Mouse (Mus musculus): ENCODE results near the gene Zfp865. TPM values are rescaled to one million over a fixed set of nuclear protein-coding genes. Genes with fewer than 3 reads are reported as not detected.

Gene Zfp865
- polyA plus RNA-seq, 1 experiment from 2014 or later = 3.7 TPM

GRCm38 (mm10) chr7:5080815-5081214 lies 60.6 kb downstream of the Zfp865 start:
- Histone ChIP-seq H3K9me3 (replicated peaks; ENCODE audit: control insufficient read depth, low read length) (no peaks in the 10 kb centered on the region), H3K36me3 (ENCODE audit: control insufficient read depth, insufficient read depth, low read length) (peaks cover 23% of the 10 kb centered on the region)

GRCm38 (mm10) chr7:5081241-5081640 lies 61.1 kb downstream of the Zfp865 start:
- no peak for ATAC-seq (ENCODE audit: insufficient read depth, low FRiP score)
- peaks cover 19% of the 10 kb centered on the region for H3K36me3 ChIP-seq (ENCODE audit: control insufficient read depth, insufficient read depth, low read length)
- peak overlapping the region; percentile 98 for H3K9ac ChIP-seq (ENCODE audit: low read length)
- 55% methylated on average over 6 of the region's 6 CpGs for WGBS
- peak overlapping the region; percentile 95; the same call in 1 of the 2 replicates for H3K27ac ChIP-seq (ENCODE audit: low read length)
- peak overlapping the region; percentile 100 for H3K4me3 ChIP-seq (replicated peaks; ENCODE audit: low read length)
- peaks cover 21% of the 10 kb centered on the region; the same call in 1 of the 2 replicates for H3K4me1 ChIP-seq (ENCODE audit: control insufficient read depth, insufficient read depth, low read length)
- H3K4me2 ChIP-seq (ENCODE audit: low read depth, low read length) = peak overlapping the region; percentile 87
- no peaks in the 10 kb centered on the region for H3K9me3 ChIP-seq (replicated peaks; ENCODE audit: control insufficient read depth, low read length)
- no peaks in the 10 kb centered on the region for H3K27me3 ChIP-seq (ENCODE audit: control insufficient read depth, insufficient read depth, low read length)

More at GRCm38 (mm10) chr7:5080815-5081214, 60.6 kb downstream of the Zfp865 start:
- peaks cover 21% of the 10 kb centered on the region; the same call in 1 of the 2 replicates for H3K4me1 ChIP-seq (ENCODE audit: control insufficient read depth, insufficient read depth, low read length)
- no peak for ATAC-seq (ENCODE audit: insufficient read depth, low FRiP score)
- H3K27me3 ChIP-seq (ENCODE audit: control insufficient read depth, insufficient read depth, low read length) = no peaks in the 10 kb centered on the region
- peak overlapping the region; percentile 98 for H3K9ac ChIP-seq (ENCODE audit: low read length)
- peak overlapping the region; percentile 95 for H3K27ac ChIP-seq (ENCODE audit: low read length)
- WGBS = 9% methylated on average over 6 of the region's 6 CpGs
- peak overlapping the region; percentile 100 for H3K4me3 ChIP-seq (replicated peaks; ENCODE audit: low read length)
- H3K4me2 ChIP-seq (ENCODE audit: low read depth, low read length) = peak overlapping the region; percentile 87

- Histone ChIP-seq H3K4me1 (ENCODE audit: control insufficient read depth, insufficient read depth, low read length) (peaks cover 21% of the 10 kb centered on the region; the same call in 1 of the 2 replicates), H3K9ac (ENCODE audit: low read length) (no peak overlapping the region), H3K36me3 (ENCODE audit: control insufficient read depth, insufficient read depth, low read length) (peaks cover 13% of the 10 kb centered on the region; the same call in 1 of the 2 replicates), H3K27ac (ENCODE audit: low read length) (no peak overlapping the region), H3K4me3 (replicated peaks; ENCODE audit: low read length) (peak overlapping the region; percentile 100), H3K4me2 (ENCODE audit: low read depth, low read length) (peak overlapping the region; percentile 87), H3K9me3 (replicated peaks; ENCODE audit: control insufficient read depth, low read length) (no peaks in the 10 kb centered on the region), H3K27me3 (ENCODE audit: control insufficient read depth, insufficient read depth, low read length) (no peaks in the 10 kb centered on the region)
- no peak for ATAC-seq (ENCODE audit: insufficient read depth, low FRiP score)
- 90% methylated on average over 2 of the region's 2 CpGs for WGBS
Observed at GRCm38 (mm10) chr7:5081939-5082338, 61.8 kb downstream of the Zfp865 start.

- Histone ChIP-seq H3K36me3 (ENCODE audit: control insufficient read depth, insufficient read depth, low read length) (peaks cover 7% of the 10 kb centered on the region; the same call in 1 of the 2 replicates), H3K27ac (ENCODE audit: low read length) (peak overlapping the region; percentile 33; the same call in 1 of the 2 replicates), H3K9me3 (replicated peaks; ENCODE audit: control insufficient read depth, low read length) (no peaks in the 10 kb centered on the region), H3K4me2 (ENCODE audit: low read depth, low read length) (no peak overlapping the region), H3K9ac (ENCODE audit: low read length) (no peak overlapping the region), H3K27me3 (ENCODE audit: control insufficient read depth, insufficient read depth, low read length) (no peaks in the 10 kb centered on the region), H3K4me1 (ENCODE audit: control insufficient read depth, insufficient read depth, low read length) (peaks cover 21% of the 10 kb centered on the region; the same call in 1 of the 2 replicates), H3K4me3 (replicated peaks; ENCODE audit: low read length) (no peak overlapping the region)
- no peak for ATAC-seq (ENCODE audit: insufficient read depth, low FRiP score)
- WGBS = 84% methylated on average over 18 of the region's 18 CpGs
Observed at GRCm38 (mm10) chr7:5083325-5084105, 63.3 kb downstream of the Zfp865 start.

GRCm38 (mm10) chr7:5085512-5085911 lies 65.3 kb downstream of the Zfp865 start:
- Histone ChIP-seq H3K9ac (ENCODE audit: low read length) (no peak overlapping the region), H3K4me3 (replicated peaks; ENCODE audit: low read length) (no peak overlapping the region), H3K27ac (ENCODE audit: low read length) (no peak overlapping the region), H3K36me3 (ENCODE audit: control insufficient read depth, insufficient read depth, low read length) (peaks cover 7% of the 10 kb centered on the region; the same call in 1 of the 2 replicates), H3K4me2 (ENCODE audit: low read depth, low read length) (no peak overlapping the region), H3K27me3 (ENCODE audit: control insufficient read depth, insufficient read depth, low read length) (no peaks in the 10 kb centered on the region), H3K4me1 (ENCODE audit: control insufficient read depth, insufficient read depth, low read length) (peaks cover 21% of the 10 kb centered on the region; the same call in 1 of the 2 replicates), H3K9me3 (replicated peaks; ENCODE audit: control insufficient read depth, low read length) (no peaks in the 10 kb centered on the region)
- WGBS = 93% methylated on average over 1 of the region's 1 CpGs
- ATAC-seq (ENCODE audit: insufficient read depth, low FRiP score) = no peak

Other genes starting within 250 kb of the Zfp865 start
- gene Fam71e2, start 249.1 kb upstream of the Zfp865 start, polyA plus RNA-seq (2015; fragmentation: Nextera tagmentation; extraction: Ambion mirVana) = not detected in 2 replicates
- 0.22 and 0.26 TPM in 2 replicates for gene Il11, start 237.5 kb upstream of the Zfp865 start, polyA plus RNA-seq (2015; fragmentation: Nextera tagmentation; extraction: Ambion mirVana)
- gene Tmem190, start 237.4 kb upstream of the Zfp865 start, polyA plus RNA-seq (2015; fragmentation: Nextera tagmentation; extraction: Ambion mirVana) = 0.72 and 0.79 TPM in 2 replicates
- gene Tmem238, start 230.7 kb upstream of the Zfp865 start, polyA plus RNA-seq (2015; fragmentation: Nextera tagmentation; extraction: Ambion mirVana) = 21.2 and 21.7 TPM in 2 replicates
- 255 and 322 TPM in 2 replicates for gene Rpl28, start 227.5 kb upstream of the Zfp865 start, polyA plus RNA-seq (2015; fragmentation: Nextera tagmentation; extraction: Ambion mirVana)
- 204 and 212 TPM in 2 replicates for gene Ube2s, start 207.8 kb upstream of the Zfp865 start, polyA plus RNA-seq (2015; fragmentation: Nextera tagmentation; extraction: Ambion mirVana)
- gene Shisa7, start 175.7 kb upstream of the Zfp865 start, polyA plus RNA-seq (2015; fragmentation: Nextera tagmentation; extraction: Ambion mirVana) = 0.26 and 0.49 TPM in 2 replicates
- gene Isoc2b, start 150.1 kb upstream of the Zfp865 start, polyA plus RNA-seq (2015; fragmentation: Nextera tagmentation; extraction: Ambion mirVana) = 16.7 and 17.6 TPM in 2 replicates
- gene Isoc2a, start 143.2 kb upstream of the Zfp865 start, polyA plus RNA-seq (2015; fragmentation: Nextera tagmentation; extraction: Ambion mirVana) = 1.1 and 1.5 TPM in 2 replicates
- 0.10 TPM in 1 of 2 replicates, not detected in the other for gene Gm36210, start 113.9 kb upstream of the Zfp865 start, polyA plus RNA-seq (2015; fragmentation: Nextera tagmentation; extraction: Ambion mirVana)
- gene Zfp628, start 105.2 kb upstream of the Zfp865 start, polyA plus RNA-seq (2015; fragmentation: Nextera tagmentation; extraction: Ambion mirVana) = 2.1 and 2.3 TPM in 2 replicates
- gene Nat14, start 98.3 kb upstream of the Zfp865 start, polyA plus RNA-seq (2015; fragmentation: Nextera tagmentation; extraction: Ambion mirVana) = 3.0 and 4.0 TPM in 2 replicates
- gene Ssc5d, start 94.6 kb upstream of the Zfp865 start, polyA plus RNA-seq (2015; fragmentation: Nextera tagmentation; extraction: Ambion mirVana) = 3.4 and 3.5 TPM in 2 replicates
- 0.26 and 0.47 TPM in 2 replicates for gene Sbk2, start 56.0 kb upstream of the Zfp865 start, polyA plus RNA-seq (2015; fragmentation: Nextera tagmentation; extraction: Ambion mirVana)
- gene Sbk3, start 49.2 kb upstream of the Zfp865 start, polyA plus RNA-seq (2015; fragmentation: Nextera tagmentation; extraction: Ambion mirVana) = 0.11 TPM in 1 of 2 replicates, not detected in the other
- gene Zfp579, start 24.2 kb upstream of the Zfp865 start, polyA plus RNA-seq (2015; fragmentation: Nextera tagmentation; extraction: Ambion mirVana) = 23.0 and 26.5 TPM in 2 replicates
- gene Zfp524, start 6.0 kb upstream of the Zfp865 start, polyA plus RNA-seq (2015; fragmentation: Nextera tagmentation; extraction: Ambion mirVana) = 17.2 and 17.5 TPM in 2 replicates
- 18.9 and 22.6 TPM in 2 replicates for gene Fiz1, start 5.7 kb upstream of the Zfp865 start, polyA plus RNA-seq (2015; fragmentation: Nextera tagmentation; extraction: Ambion mirVana)
- gene Gm44973, start 4.9 kb upstream of the Zfp865 start, polyA plus RNA-seq (2015; fragmentation: Nextera tagmentation; extraction: Ambion mirVana) = 0.99 and 1.3 TPM in 2 replicates
- gene Ccdc106, start 177 bp downstream of the Zfp865 start, polyA plus RNA-seq (2015; fragmentation: Nextera tagmentation; extraction: Ambion mirVana) = 20.6 and 21.9 TPM in 2 replicates
- gene 4632433K11Rik, start 13.7 kb downstream of the Zfp865 start, polyA plus RNA-seq (2015; fragmentation: Nextera tagmentation; extraction: Ambion mirVana) = not detected in 2 replicates
- 5.9 and 6.1 TPM in 2 replicates for gene Zfp784, start 18.1 kb downstream of the Zfp865 start, polyA plus RNA-seq (2015; fragmentation: Nextera tagmentation; extraction: Ambion mirVana)
- gene Zfp580, start 31.2 kb downstream of the Zfp865 start, polyA plus RNA-seq (2015; fragmentation: Nextera tagmentation; extraction: Ambion mirVana) = 19.2 and 20.2 TPM in 2 replicates
- gene U2af2, start 41.8 kb downstream of the Zfp865 start, polyA plus RNA-seq (2015; fragmentation: Nextera tagmentation; extraction: Ambion mirVana) = 76.3 and 81.1 TPM in 2 replicates
- gene Epn1, start 59.9 kb downstream of the Zfp865 start, polyA plus RNA-seq (2015; fragmentation: Nextera tagmentation; extraction: Ambion mirVana) = 50.2 and 50.4 TPM in 2 replicates
- not detected in 2 replicates for gene Rfpl4, start 96.6 kb downstream of the Zfp865 start, polyA plus RNA-seq (2015; fragmentation: Nextera tagmentation; extraction: Ambion mirVana)
- 0.40 and 0.54 TPM in 2 replicates for gene Rasl2-9, start 105.6 kb downstream of the Zfp865 start, polyA plus RNA-seq (2015; fragmentation: Nextera tagmentation; extraction: Ambion mirVana)
- gene Vmn1r55, start 129.3 kb downstream of the Zfp865 start, polyA plus RNA-seq (2015; fragmentation: Nextera tagmentation; extraction: Ambion mirVana) = not detected in 2 replicates
- not detected in 2 replicates for gene Vmn1r56, start 176.4 kb downstream of the Zfp865 start, polyA plus RNA-seq (2015; fragmentation: Nextera tagmentation; extraction: Ambion mirVana)
- gene Vmn1r57, start 198.1 kb downstream of the Zfp865 start, polyA plus RNA-seq (2015; fragmentation: Nextera tagmentation; extraction: Ambion mirVana) = not detected in 2 replicates

Data from stomach, embryonic 16.5 days (tissue).